Mouse (Mus musculus) spleen, adult 12 weeks (tissue): Measurements from ENCODE around the gene Sftpa1.

Source experiments
- DNase-seq: peaks from one replicate; pipeline ENCODE4 v3.0.0; 2022; ENCODE audit warnings: low spot score

The Sftpa1 gene

DNA sequence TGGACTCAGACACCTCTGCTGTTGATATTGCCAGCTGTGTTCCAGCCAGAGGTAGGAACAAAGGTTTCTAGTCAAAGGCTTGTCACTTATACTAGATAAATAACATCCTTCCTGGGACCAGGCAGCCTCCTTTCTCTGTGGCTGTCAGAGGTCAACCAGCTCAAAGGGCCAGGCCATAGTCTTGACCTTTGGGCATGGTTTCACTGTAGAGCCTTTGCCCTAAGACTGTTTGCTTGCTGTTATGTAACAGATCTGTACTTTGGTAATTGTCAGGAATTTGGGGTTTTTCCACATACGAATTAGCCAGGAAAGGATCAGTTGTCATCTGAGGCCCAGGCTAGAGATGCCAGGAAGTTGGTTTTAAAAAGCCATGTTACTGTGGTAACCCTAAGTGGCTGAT, 29.2 kb downstream of the Sftpa1 start:
- no peak for DNase-seq

DNA sequence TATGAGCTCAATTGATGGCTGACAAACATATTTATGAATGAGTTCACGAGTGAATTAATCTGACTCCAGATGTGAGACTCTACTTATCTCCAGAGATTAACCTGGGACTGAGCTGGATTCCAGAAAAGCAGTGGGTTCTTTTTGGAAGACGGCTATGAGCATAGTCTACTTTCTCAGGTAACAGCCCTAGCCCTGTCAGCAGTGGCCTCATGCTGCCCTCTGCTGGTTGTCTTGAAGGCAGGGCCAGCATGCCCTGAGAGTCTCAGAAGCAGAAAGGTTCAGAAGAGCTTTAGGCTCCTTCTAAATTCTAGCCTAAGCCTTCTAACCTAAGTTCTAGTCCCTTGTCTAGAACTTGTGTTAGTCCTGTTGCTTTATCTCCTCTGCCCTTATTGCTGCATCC, 31.1 kb downstream of the Sftpa1 start:
- DNase-seq, result no peak

DNA sequence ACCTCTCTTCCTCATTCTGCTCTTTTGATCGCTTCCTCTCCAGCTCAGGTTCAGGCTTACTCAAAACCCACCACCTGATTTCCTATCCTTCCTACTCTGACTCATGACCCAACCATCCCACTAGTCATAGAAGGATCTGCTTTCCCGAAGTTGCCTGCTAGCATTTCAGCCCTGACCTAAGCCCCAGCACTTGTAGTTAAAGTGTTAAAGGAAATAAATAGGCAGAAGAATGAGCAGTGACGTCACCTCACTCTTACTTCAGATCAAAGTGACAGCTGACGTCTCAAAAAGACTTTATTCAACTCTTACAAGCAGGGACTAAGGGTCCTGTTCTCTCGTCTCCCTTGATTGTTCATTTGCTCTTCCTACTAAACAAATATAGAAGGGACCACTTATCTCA, 35.7 kb downstream of the Sftpa1 start:
- no peak for DNase-seq

DNA sequence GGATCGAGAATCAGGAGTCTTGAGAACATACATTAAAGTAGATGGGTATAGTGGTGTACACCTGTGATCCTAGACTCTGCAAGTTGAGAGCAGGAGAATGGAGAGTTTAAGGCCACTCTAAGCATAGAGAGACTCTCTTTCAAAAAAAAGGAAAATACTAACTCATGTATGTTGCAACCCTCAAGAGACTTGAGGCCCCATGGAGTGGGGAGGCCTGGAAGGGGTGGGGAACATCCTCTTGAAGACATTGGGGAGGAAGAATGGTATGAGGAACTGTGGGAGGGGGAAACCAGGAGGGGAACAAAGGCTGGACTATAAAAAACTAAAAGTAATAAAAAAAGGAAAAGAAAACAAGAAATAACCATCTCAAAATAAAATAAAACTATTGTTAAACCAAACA, 37.0 kb downstream of the Sftpa1 start:
- DNase-seq, result no peak

DNA sequence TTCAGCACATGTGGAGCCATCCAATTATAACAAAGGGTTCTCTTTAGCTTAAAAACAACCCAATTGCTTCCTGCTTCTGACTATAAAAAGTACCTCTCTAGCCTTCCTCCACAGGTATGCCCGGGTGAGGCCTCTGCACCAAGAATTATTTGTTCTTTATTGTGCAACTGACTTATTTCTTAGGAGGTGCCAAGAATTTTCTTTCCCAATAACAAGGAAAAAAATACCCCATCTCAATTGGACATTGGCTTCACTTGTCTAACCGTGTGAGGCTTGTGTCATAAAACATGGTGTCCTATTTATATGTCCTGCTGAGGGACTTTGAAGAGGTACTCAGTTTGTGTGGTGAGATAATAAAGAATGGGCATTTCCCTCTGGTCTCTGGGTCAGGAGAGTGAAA, 38.9 kb downstream of the Sftpa1 start:
- no peak for DNase-seq

DNA sequence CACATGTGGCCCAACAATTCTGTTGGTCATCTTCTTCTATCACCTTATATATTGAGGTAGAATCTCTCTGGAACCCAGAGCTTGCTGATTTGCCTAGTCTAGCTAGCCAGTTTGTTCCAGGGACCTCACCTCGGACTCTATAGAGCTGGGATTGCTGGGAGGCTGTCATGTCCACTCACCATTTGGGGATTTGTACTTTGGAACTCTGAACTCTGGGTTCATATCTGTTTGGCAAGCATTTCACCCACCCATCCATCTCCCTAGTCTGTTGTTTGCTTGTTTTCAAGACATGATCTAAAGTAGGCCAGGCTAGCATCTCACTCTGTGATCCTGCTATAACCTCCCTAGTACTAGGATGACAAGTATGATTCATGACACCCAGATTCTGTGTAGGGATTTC, 43.2 kb downstream of the Sftpa1 start:
- no peak for DNase-seq

DNA sequence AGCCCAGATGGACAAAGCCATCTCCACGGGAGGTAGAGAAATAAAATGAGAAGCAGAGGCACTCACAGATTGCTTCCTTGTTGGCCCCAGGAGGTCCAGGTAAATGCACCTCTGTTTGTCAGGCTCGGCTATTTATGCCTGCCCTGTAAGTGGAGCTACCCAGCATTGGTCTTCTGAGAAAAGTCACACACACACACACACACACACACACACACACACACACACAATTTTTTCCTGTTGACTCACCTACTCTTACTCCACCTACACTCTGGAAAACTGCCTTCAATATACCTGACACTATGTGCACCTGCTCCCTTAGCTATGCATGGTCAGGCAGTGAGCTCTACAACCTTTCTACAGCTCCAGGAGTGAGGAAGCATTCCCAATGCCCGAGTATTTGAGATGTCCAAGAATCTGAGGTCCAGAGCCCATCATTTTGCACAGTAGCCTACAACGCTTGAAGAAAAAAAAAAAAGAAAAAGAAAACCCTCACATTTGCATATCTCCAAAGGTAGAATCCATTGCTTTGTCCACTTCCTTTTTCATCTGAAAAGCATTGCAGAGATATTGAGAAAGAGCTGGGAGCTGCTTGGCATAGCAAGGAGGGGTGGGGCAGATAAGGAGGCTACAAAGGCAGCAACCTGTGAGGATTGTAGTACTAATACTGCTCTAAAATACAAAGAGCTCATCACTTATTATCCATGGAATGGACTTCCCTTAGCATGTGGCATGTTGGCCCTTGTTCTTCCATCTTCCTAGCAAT, 53.7 kb downstream of the Sftpa1 start, which contains the start of gene Sftpd:
Gene Sftpd, minus strand, starts transcription at position 91 of the 763 bp plus-strand sequence.
- no peak for DNase-seq
